32 mouse cellular contexts compared by ENCODE assay signal in genomic region chr13:69489777-69490176, GRCm38 (mm10). TPM values are rescaled to one million over a fixed set of nuclear protein-coding genes. Genes with fewer than 3 reads are reported as not detected.
DNase-seq lines count a peak whose midpoint lies in the region; ATAC-seq and TF ChIP-seq lines count a peak whose summit lies in the region.
"Had no signal": no experiment of that assay in that cellular context is flagged by ENCODE, and none has a peak within 500 bp of the region (broad histone marks: within the 10 kb centered on the region; RNA-seq: fewer than 3 reads in every experiment).

No protein-coding gene starts in this region.

- no peaks in the 10 kb centered on the region for H3K9me3 ChIP-seq in lung, embryonic 14.5 days (ENCODE audit: low read depth, low read length)
- H3K9me3 ChIP-seq: embryonic facial prominence, embryonic 13.5 days; forebrain, embryonic 12.5 days; G1E; heart, embryonic 13.5 days; hindbrain, embryonic 10.5 days; hindbrain, embryonic 15.5 days; liver, embryonic 12.5 days; midbrain, embryonic 10.5 days; midbrain, embryonic 15.5 days; neural tube, embryonic 15.5 days had no signal

- H3K4me1 ChIP-seq in cerebellum, adult 2 months (ENCODE audit: control insufficient read depth, insufficient read depth, low read length), result no peaks in the 10 kb centered on the region; the same call in 1 of the 2 replicates
- no peaks in the 10 kb centered on the region for H3K4me1 ChIP-seq in lung, embryonic 14.5 days (ENCODE audit: insufficient read depth)

- peak; percentile 21; the same call in 1 of the 2 replicates for ATAC-seq in lung, embryonic 14.5 days (ENCODE audit: insufficient read depth)
- ATAC-seq: liver, embryonic 12.5 days; liver, postnatal 0 days; midbrain, embryonic 15.5 days had no signal

- 78% methylated on average over 9 of the region's 9 CpGs for WGBS in cerebellum, adult 2 months
- WGBS in lung, embryonic 14.5 days, result 39% methylated on average over 9 of the region's 9 CpGs

- H3K27ac ChIP-seq in cerebellum, adult 2 months (ENCODE audit: insufficient read depth, low read length), result no peak overlapping the region
- no peak overlapping the region for H3K27ac ChIP-seq in lung, embryonic 14.5 days (ENCODE audit: low read depth)
- H3K27ac ChIP-seq: embryonic facial prominence, embryonic 13.5 days; forebrain, embryonic 12.5 days; heart, embryonic 13.5 days; hindbrain, embryonic 10.5 days; hindbrain, embryonic 15.5 days; kidney, postnatal 0 days; liver, embryonic 12.5 days; midbrain, embryonic 10.5 days; midbrain, embryonic 15.5 days; neural tube, embryonic 15.5 days had no signal

- DNase-seq in cerebellum, adult 9-11 months, result peak; percentile 1
- DNase-seq in cerebellum, adult 2 months, result no peak
- DNase-seq in lung, embryonic 14.5 days, result peak; percentile 45
- DNase-seq in lung, adult 18-20 months, result no peak
- DNase-seq in urinary bladder, postnatal 36 days (ENCODE audit: low spot score in 2 of 2), result peak; percentile 36 to 41
- no peak for DNase-seq in urinary bladder, adult 2 months (ENCODE audit: low spot score)
- no peak for DNase-seq in layer of hippocampus, postnatal 10 days (ENCODE audit: low spot score in 2 of 2)
- DNase-seq: adrenal gland, postnatal 14 days; cerebellum, adult 11 months; cerebellum, postnatal 10 days; gastrocnemius, postnatal 10 days; heart, adult 18-20 months; heart, postnatal 10 days; kidney, adult 8-10 months; kidney, postnatal 4 days; layer of hippocampus, postnatal 36 days; left cerebral cortex, postnatal 4 days; liver, postnatal 0 days; right cerebral cortex, postnatal 14 days; thymus, adult 2 months; thymus, postnatal 36 days had no signal

- no peak overlapping the region for H3K4me2 ChIP-seq in lung, embryonic 14.5 days
- H3K4me2 ChIP-seq: embryonic facial prominence, embryonic 13.5 days; forebrain, embryonic 12.5 days; heart, embryonic 13.5 days; hindbrain, embryonic 15.5 days; liver, embryonic 12.5 days; midbrain, embryonic 15.5 days; neural tube, embryonic 15.5 days had no signal

- TF ChIP-seq POLR2A in cerebellum, adult 2 months (IDR thresholded peaks at IDR 0.05; ENCODE audit: borderline replicate concordance, insufficient read depth, low read length), result no peak

- no peak overlapping the region for H3K4me3 ChIP-seq in cerebellum, adult 2 months (replicated peaks; ENCODE audit: insufficient read depth, low read depth, low read length)
- no peak overlapping the region for H3K4me3 ChIP-seq in lung, embryonic 14.5 days (ENCODE audit: low read depth, low read length)
- H3K4me3 ChIP-seq: embryonic facial prominence, embryonic 13.5 days; forebrain, embryonic 12.5 days; heart, embryonic 13.5 days; hindbrain, embryonic 10.5 days; hindbrain, embryonic 15.5 days; liver, embryonic 12.5 days; midbrain, embryonic 10.5 days; midbrain, embryonic 15.5 days; neural tube, embryonic 15.5 days had no signal

- no peaks in the 10 kb centered on the region for H3K27me3 ChIP-seq in cerebellum, adult 2 months (ENCODE audit: control insufficient read depth, insufficient read depth, low read length)
- peaks cover 16% of the 10 kb centered on the region for H3K27me3 ChIP-seq in lung, embryonic 14.5 days (ENCODE audit: insufficient read depth, low read length)

- no peak for TF ChIP-seq CTCF in cerebellum, adult 2 months (IDR thresholded peaks at IDR 0.05; ENCODE audit: borderline replicate concordance, insufficient read depth, low read depth, low read length)
- TF ChIP-seq CTCF in lung, embryonic 14.5 days (IDR thresholded peaks at IDR 0.05; ENCODE audit: low read depth), result no peak

- H3K9ac ChIP-seq in lung, embryonic 14.5 days, result no peak overlapping the region
- H3K9ac ChIP-seq: embryonic facial prominence, embryonic 13.5 days; forebrain, embryonic 12.5 days; heart, embryonic 13.5 days; hindbrain, embryonic 15.5 days; liver, embryonic 12.5 days; liver, postnatal 0 days; midbrain, embryonic 15.5 days; neural tube, embryonic 15.5 days had no signal

- H3K36me3 ChIP-seq in lung, embryonic 14.5 days (ENCODE audit: insufficient read depth), result no peaks in the 10 kb centered on the region
- H3K36me3 ChIP-seq: embryonic facial prominence, embryonic 13.5 days; forebrain, embryonic 12.5 days; hindbrain, embryonic 10.5 days; hindbrain, embryonic 15.5 days; liver, embryonic 12.5 days; midbrain, embryonic 10.5 days; midbrain, embryonic 15.5 days; neural tube, embryonic 15.5 days had no signal

RNA-seq across cellular contexts. Expression of gene Nsun2, which starts 43.8 kb away (rescaled TPM):
- polyA plus RNA-seq in cerebellum, adult 2 months (2012; rRNA removed), result 67.1 and 68.8 TPM in 2 replicates
- polyA plus RNA-seq in lung, embryonic 14.5 days (2014; fragmentation: Nextera tagmentation; extraction: Ambion mirVana), result 130 TPM in 2 replicates
- 59.3 and 67.8 TPM in 2 replicates for polyA plus RNA-seq in urinary bladder, adult 2 months (2012; rRNA removed)
- 10 to 100 TPM; 74.5 to 84.5 TPM for total RNA-seq in layer of hippocampus, postnatal 10 days (2021)

RNA-seq across cellular contexts. Expression of gene Tent4a, which starts 44.6 kb away (rescaled TPM):
- polyA plus RNA-seq in cerebellum, adult 2 months (2012; rRNA removed), result 26.2 and 27.4 TPM in 2 replicates
- 7.5 and 8.9 TPM in 2 replicates for polyA plus RNA-seq in lung, embryonic 14.5 days (2014; fragmentation: Nextera tagmentation; extraction: Ambion mirVana)
- polyA plus RNA-seq in urinary bladder, adult 2 months (2012; rRNA removed), result 13.9 and 15.5 TPM in 2 replicates
- 10 to 100 TPM; 40.9 to 41.7 TPM for total RNA-seq in layer of hippocampus, postnatal 10 days (2021)

Comparison
In these comparisons a context has a peak if more than half of its experiments do, and no peak if none do; other contexts are left out.
1. DNase-seq: peak in cerebellum, adult 9-11 months (single experiment), lung, embryonic 14.5 days (single experiment) and urinary bladder, postnatal 36 days (2 of 2); none in cerebellum, adult 2 months (0 of 2), lung, adult 18-20 months (0 of 2), urinary bladder, adult 2 months (single experiment) and layer of hippocampus, postnatal 10 days (0 of 2).